Mouse (Mus musculus): ENCODE data around the gene Mybpc1.
"Not testable (repeated sequence)": the region's sequence is repeated elsewhere in the genome, so short reads cannot be mapped to it uniquely, and the experiment has no call there.

The Mybpc1 gene

DNA sequence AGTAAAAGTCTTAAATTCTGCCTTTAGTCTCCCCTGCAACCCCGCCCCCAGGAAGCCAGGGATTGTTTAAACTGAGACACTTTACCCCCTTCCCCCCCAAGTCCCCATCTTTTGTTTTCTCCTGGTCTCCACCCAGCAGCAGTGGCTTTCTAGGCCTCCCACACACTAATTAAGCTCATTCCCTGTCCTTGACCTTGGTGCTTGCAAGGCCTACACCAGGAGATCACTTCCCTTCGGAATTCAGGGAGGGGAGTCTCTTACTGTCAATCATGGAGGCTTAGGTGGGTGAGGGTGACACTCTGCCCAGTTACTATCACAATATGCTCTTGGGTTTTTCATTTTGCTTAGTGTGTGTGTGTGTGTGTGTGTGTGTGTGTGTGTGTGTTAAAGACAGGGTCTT is 57.3 kb downstream of the Mybpc1 start:
- no peak for DNase-seq

- DNase-seq = no peak
Observed at GRCm38 (mm10) chr10:88530631-88531030, 74.3 kb downstream of the Mybpc1 start.

DNA sequence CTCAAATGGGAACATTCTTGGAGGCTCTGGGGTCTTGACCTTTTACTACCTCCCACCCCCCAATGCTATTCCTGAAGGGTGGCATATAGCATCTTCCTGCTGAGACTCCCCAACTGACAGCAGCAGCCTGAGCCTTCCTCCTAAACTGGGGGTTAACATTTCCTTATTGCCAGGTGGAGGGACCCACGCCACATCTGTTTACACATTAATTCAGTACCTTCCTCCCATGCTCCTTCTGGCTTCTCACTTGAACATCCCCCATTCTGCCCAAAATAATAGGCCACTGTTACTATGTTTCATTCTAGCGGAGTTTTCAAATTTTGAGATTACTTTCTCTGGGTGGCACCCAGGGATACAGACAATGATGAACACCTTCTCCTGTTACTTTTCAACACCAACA is 80.9 kb downstream of the Mybpc1 start:
- DNase-seq = no peak

DNA sequence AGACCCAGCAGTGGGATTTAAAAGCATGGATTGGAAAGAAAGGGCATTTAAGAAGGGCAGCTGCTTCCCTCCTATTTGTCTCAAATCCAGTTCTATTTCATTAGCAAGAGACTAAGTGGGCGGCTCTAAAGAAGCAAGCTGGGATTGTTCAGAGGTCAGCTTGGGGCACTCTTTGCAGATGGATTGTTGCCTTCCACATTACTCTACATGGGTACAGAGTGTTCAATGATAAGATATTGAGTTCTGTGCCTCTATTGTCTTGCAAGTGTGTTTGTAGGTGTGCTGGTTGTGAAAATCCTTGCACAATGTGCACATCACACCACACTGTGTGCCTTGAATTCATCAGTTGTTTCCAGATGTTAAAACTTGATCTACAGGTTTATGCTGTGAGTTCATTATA is 81.7 kb downstream of the Mybpc1 start:
- no peak for DNase-seq

- DNase-seq = no peak
Observed at GRCm38 (mm10) chr10:88522795-88523194, 82.2 kb downstream of the Mybpc1 start.

GRCm38 (mm10) chr10:88515049-88515448 is 89.9 kb downstream of the Mybpc1 start:
- DNase-seq = not testable (repeated sequence)

- peak; percentile 87 to 91 for DNase-seq
Observed at GRCm38 (mm10) chr10:88514495-88514894, 90.5 kb downstream of the Mybpc1 start.

DNA sequence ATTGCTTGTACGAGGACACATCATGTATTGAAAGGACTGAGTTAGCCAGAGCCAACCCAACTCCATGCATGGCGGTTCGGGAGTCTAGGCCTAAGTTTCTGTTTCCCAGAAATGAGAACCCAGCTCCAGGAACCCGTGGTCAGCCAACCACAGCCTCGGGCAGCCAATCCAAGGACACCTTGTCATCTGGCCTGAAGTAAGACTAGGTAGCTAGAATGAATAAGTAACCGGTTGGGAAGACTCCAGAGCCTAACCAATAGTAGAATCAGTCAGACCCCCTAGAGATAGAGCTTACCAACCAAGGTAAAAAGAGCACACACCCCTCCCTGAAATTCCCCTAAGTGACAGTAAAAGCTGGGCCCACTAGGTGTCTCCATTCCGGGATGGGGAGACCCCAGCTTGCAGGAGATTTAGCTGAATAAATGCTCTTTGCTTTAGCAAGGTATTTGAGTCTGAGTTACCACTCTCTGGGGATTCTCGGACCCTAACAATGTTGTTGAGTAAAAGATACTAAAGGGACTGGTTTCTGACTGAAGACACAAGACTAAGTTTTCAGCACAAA is 91.3 kb downstream of the Mybpc1 start:
- DNase-seq = peak; percentile 81 to 89

DNA sequence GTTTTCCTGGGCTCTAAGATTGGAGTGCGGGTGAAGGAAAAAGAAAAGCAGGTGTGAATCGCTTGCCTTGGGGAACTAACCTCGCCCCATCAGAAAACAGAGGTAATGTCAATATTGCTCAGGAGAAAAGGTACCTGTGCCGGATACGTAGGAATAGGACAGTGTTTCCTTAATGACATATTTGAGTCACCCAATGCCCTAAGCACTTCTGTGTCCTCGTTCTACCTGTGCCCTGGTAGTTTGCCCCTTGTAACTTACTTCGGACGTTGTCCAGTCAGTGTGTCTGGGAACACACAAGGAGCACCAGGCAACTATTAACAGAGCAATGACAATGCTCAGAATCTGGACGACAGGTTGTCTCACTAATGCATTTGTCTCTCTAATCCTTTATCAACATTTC is 93.6 kb downstream of the Mybpc1 start:
- DNase-seq = peak; percentile 57 to 70

GRCm38 (mm10) chr10:88510503-88511271 is 94.3 kb downstream of the Mybpc1 start:
- peak; percentile 77 to 93 for DNase-seq

DNA sequence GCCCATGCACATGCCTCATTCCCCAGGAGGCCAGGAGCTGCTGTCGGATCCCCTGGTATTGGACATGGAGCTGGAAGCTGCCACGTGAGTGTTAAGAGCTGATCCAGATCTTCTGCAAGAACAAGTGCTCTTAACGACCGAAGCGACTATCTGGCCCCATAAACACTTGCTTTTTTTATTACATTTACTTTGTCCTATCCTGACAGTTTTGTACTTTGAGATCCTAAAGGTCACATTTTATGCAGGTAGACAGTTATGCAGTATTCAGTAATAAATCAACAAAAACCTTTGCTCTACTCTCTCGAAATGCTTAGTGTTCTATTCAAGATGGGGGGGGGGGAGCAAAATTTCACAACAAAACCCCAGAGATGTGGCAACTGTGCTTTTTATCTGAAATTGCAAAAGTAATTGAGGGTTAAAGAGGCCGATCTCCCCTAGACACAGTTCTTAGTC is 97.2 kb downstream of the Mybpc1 start:
- peak; percentile 55 to 71 for DNase-seq

- DNase-seq = no peak
Observed at GRCm38 (mm10) chr10:88505256-88505655, 99.7 kb downstream of the Mybpc1 start.

- no peak for DNase-seq
Observed at GRCm38 (mm10) chr10:88504481-88504880, 100.5 kb downstream of the Mybpc1 start.

GRCm38 (mm10) chr10:88503421-88504314 is 101.3 kb downstream of the Mybpc1 start, which contains the start of gene Chpt1:
Gene Chpt1 (minus strand): TSS chr10:88504073.
- peak; percentile 94 to 96 for DNase-seq

GRCm38 (mm10) chr10:88502919-88503318 is 102.0 kb downstream of the Mybpc1 start:
- no peak for DNase-seq

DNA sequence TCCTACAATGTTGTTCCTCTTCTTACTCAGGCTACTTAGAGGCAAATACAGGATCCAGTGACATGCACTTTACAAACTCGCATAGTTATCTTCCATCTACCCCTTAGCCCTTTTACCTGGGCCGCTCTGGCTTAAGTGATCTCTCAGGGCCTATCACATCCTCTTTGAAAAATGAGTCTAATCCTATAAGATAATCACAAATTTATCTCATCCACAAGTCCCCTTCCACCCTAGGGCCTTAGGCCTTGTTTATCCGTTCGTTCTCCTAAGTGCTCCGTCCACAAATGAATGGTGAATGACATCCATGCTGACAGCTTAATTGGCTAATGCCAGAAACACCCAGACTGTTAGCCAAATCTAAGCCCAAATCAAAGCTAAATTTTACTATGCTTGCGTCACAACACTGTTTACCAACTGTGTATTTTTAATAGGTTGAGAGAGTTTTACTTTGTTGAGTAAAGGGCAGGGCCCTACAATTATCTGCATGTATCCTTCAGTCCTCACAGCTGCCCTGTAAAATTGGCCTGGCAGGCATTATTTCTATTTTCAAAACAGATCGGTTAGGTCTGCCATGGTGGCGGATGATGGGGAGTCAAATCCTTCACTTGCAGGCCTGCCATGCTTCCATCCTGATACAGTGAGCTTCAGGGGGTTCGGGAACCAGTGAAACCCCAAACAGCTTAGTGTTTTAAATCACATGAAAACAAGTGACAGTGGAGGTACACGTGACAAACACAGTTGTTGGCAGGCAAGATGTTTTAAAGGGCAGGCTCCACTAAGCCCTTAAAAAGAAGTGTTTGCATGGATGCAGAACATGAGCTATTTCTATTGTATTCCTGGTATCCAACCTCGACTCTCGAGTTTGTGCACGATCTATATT is 102.8 kb downstream of the Mybpc1 start:
- peak; percentile 36 to 39 for DNase-seq

- DNase-seq = peak; percentile 39 to 70
Observed at GRCm38 (mm10) chr10:88501370-88501769, 103.6 kb downstream of the Mybpc1 start.

- DNase-seq = no peak
Observed at GRCm38 (mm10) chr10:88499993-88500392, 105.0 kb downstream of the Mybpc1 start.

GRCm38 (mm10) chr10:88496864-88497564 is 107.9 kb downstream of the Mybpc1 start:
- no peak for DNase-seq

GRCm38 (mm10) chr10:88494959-88495587 is 109.9 kb downstream of the Mybpc1 start:
- DNase-seq = peak; percentile 43 to 48

DNA sequence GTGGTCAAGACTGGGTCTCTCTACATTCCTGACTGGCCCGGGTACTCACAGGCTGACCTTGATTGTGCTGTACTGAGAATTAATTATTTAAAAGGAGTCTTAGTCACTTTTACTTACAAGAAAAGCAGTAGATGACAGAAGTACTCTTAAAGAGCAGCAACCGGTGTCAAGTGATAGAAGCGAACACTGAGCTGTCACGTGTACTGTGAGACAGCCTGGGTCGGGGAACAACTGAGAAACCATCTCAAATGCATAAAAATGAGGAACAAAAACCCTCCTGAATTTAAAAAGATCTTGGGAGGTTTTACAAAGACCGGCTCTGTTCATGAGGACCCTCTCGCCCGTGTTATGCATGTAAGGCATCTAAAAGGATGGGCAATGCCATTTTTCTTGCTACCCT is 112.3 kb downstream of the Mybpc1 start:
- no peak for DNase-seq

Data from kidney, postnatal 36 days (tissue).